Mouse (Mus musculus) intestine, postnatal 0 days (tissue): Measurements from ENCODE around the gene Ranbp2. TPM values are rescaled to one million over a fixed set of nuclear protein-coding genes. Genes with fewer than 3 reads are reported as not detected.
"Not testable (repeated sequence)": the region's sequence is repeated elsewhere in the genome, so short reads cannot be mapped to it uniquely, and the experiment has no call there.

Experiments
- ATAC-seq: fragments of 200-750 bp; cut with Nextera tagmentation; 2 replicates; pipeline ENCODE4 v1.8.0; 2017; ENCODE audit warnings: mild to moderate bottlenecking, moderate TSS enrichment, moderate library complexity
- H3K27ac ChIP-seq: fragments of 300-500 bp; sonication (generic); 2 replicates; pipeline ENCODE4 v1.5.1; 2014; ENCODE audit warnings: mild to moderate bottlenecking, low read depth, low read length, moderate library complexity
- H3K27me3 ChIP-seq: fragments of 300-500 bp; sonication (generic); replicated peaks from 2 replicates; pipeline ENCODE4 v1.6.1; 2014; ENCODE audit warnings: low read length, mixed read lengths; ENCODE audit not compliant: control insufficient read depth, insufficient read depth
- H3K36me3 ChIP-seq: fragments of 300-500 bp; sonication (generic); 2 replicates; pipeline ENCODE4 v1.6.1; 2014; ENCODE audit warnings: mild to moderate bottlenecking, moderate library complexity; ENCODE audit not compliant: control insufficient read depth, insufficient read depth
- H3K4me1 ChIP-seq: fragments of 300-500 bp; sonication (generic); replicated peaks from 2 replicates; pipeline ENCODE4 v1.6.1; 2014; ENCODE audit warnings: antibody characterized with exemption, low read length, mixed read lengths; ENCODE audit not compliant: control insufficient read depth, insufficient read depth
- H3K4me2 ChIP-seq: fragments of 300-500 bp; sonication (generic); replicated peaks from 2 replicates; pipeline ENCODE4 v1.6.1; 2014; ENCODE audit warnings: low read depth, mild to moderate bottlenecking, moderate library complexity
- H3K4me3 ChIP-seq: fragments of 300-500 bp; sonication (generic); 2 replicates; pipeline ENCODE4 v1.5.1; 2014; ENCODE audit warnings: low read depth, low read length
- H3K9ac ChIP-seq: fragments of 300-500 bp; sonication (generic); 2 replicates; pipeline ENCODE4 v1.6.1; 2014; ENCODE audit warnings: mild to moderate bottlenecking, low read depth, low read length
- H3K9me3 ChIP-seq: fragments of 300-500 bp; sonication (generic); 2 replicates; pipeline ENCODE4 v1.6.1; 2016; ENCODE audit warnings: mixed run types; ENCODE audit not compliant: control insufficient read depth
- CTCF ChIP-seq: sonication (generic); IDR thresholded peaks from 2 replicates; pipeline ENCODE4 v1.5.1; 2016; ENCODE audit warnings: low read depth, mild to moderate bottlenecking, control low read depth, antibody characterized with exemption, moderate library complexity
- WGBS: fragments of 180-500 bp; shearing (Covaris S2); extraction: QIAGEN DNeasy Blood & Tissue Kit; methylation state at CpG from one replicate; pipeline ENCODE4 v1.1.7; 2014; 5-methylcytosine and 5-hydroxymethylcytosine counted together
- polyA plus RNA-seq: library from polyadenylated mRNA; unstranded; fragments of >200 nt; fragmentation: Nextera tagmentation; extraction: Ambion mirVana; gene quantifications from 2 replicates; pipeline ENCODE4 v1.2.1, GENCODE M21; 2015

Gene Ranbp2
- polyA plus RNA-seq, 1 experiment from 2014 or later = 8.0 TPM

- no peak for ATAC-seq
- Histone ChIP-seq H3K36me3 (no peaks in the 10 kb centered on the region; the same call in 1 of the 2 replicates), H3K4me2 (no peak overlapping the region), H3K4me1 (no peaks in the 10 kb centered on the region), H3K4me3 (no peak overlapping the region), H3K27me3 (no peaks in the 10 kb centered on the region), H3K9me3 (no peaks in the 10 kb centered on the region), H3K9ac (no peak overlapping the region), H3K27ac (no peak overlapping the region)
- WGBS = 81% methylated on average over 1 of the region's 1 CpGs
- TF ChIP-seq CTCF = no peak
Observed at GRCm38 (mm10) chr10:58529358-58529757, 82.6 kb downstream of the Ranbp2 start.

- H3K9ac ChIP-seq = no peak overlapping the region
- 88% methylated on average over 10 of the region's 10 CpGs for WGBS
- H3K9me3 ChIP-seq = no peaks in the 10 kb centered on the region
- no peak for TF ChIP-seq CTCF
- H3K4me3 ChIP-seq = no peak overlapping the region
- H3K4me1 ChIP-seq = no peaks in the 10 kb centered on the region
- no peaks in the 10 kb centered on the region for H3K27me3 ChIP-seq
- H3K36me3 ChIP-seq = no peaks in the 10 kb centered on the region; the same call in 1 of the 2 replicates
- H3K4me2 ChIP-seq = no peak overlapping the region
- H3K27ac ChIP-seq = no peak overlapping the region
- ATAC-seq = no peak
Observed at GRCm38 (mm10) chr10:58530896-58531790, 84.4 kb downstream of the Ranbp2 start.

- Histone ChIP-seq H3K27ac (no peak overlapping the region), H3K4me3 (no peak overlapping the region), H3K9me3 (no peaks in the 10 kb centered on the region), H3K36me3 (no peaks in the 10 kb centered on the region; the same call in 1 of the 2 replicates), H3K4me1 (no peaks in the 10 kb centered on the region), H3K27me3 (no peaks in the 10 kb centered on the region), H3K4me2 (no peak overlapping the region), H3K9ac (no peak overlapping the region)
- ATAC-seq = no peak
- 73% methylated on average over 2 of the region's 2 CpGs for WGBS
- no peak for TF ChIP-seq CTCF
Observed at GRCm38 (mm10) chr10:58532177-58532576, 85.5 kb downstream of the Ranbp2 start.

GRCm38 (mm10) chr10:58536276-58536675 lies 89.6 kb downstream of the Ranbp2 start:
- not testable (repeated sequence) for H3K27me3 ChIP-seq, H3K4me2 ChIP-seq, ATAC-seq, H3K36me3 ChIP-seq, H3K9me3 ChIP-seq, H3K27ac ChIP-seq, H3K4me1 ChIP-seq, H3K9ac ChIP-seq, H3K4me3 ChIP-seq
- 93% methylated on average over 5 of the region's 5 CpGs for WGBS

- H3K9ac ChIP-seq = no peak overlapping the region
- H3K27ac ChIP-seq = no peak overlapping the region
- whole genome bisulfite sequencing = 76% methylated on average over 13 of the region's 13 CpGs
- H3K9me3 ChIP-seq = no peaks in the 10 kb centered on the region
- 0 out of 2 replicates have a peak, but pooled peaks cover 9% of the 10 kb centered on the region for H3K36me3 ChIP-seq
- ATAC-seq = no peak
- H3K4me1 ChIP-seq = no peaks in the 10 kb centered on the region
- TF ChIP-seq CTCF = 0 out of 2 replicates have a peak, but pooled peaks have one; percentile 5
- no peak overlapping the region for H3K4me3 ChIP-seq
- H3K4me2 ChIP-seq = no peak overlapping the region
- H3K27me3 ChIP-seq = no peaks in the 10 kb centered on the region
Observed at GRCm38 (mm10) chr10:58540613-58541012, 93.9 kb downstream of the Ranbp2 start.

Other genes with a start within 250 kb of the Ranbp2 start
- not detected in 2 replicates for gene AW822073, start 222.0 kb upstream of the Ranbp2 start, polyA plus RNA-seq
- gene Duxf3, start 214.2 kb upstream of the Ranbp2 start, polyA plus RNA-seq = not detected in 2 replicates
- gene Gm4981, start 210.2 kb upstream of the Ranbp2 start, polyA plus RNA-seq = not detected in 2 replicates
- 91.7 and 96.3 TPM in 2 replicates for gene Gcc2, start 191.4 kb upstream of the Ranbp2 start, polyA plus RNA-seq
- 79.8 and 85.6 TPM in 2 replicates for gene Lims1, start 123.5 kb upstream of the Ranbp2 start, polyA plus RNA-seq
- gene Ccdc138, start 51.0 kb downstream of the Ranbp2 start, polyA plus RNA-seq = 2.5 and 2.6 TPM in 2 replicates
- gene Edar, start 228.7 kb downstream of the Ranbp2 start, polyA plus RNA-seq = 0.16 and 0.27 TPM in 2 replicates